Mouse (Mus musculus): ENCODE data around the gene Fbxo9. TPM values are rescaled to one million over a fixed set of nuclear protein-coding genes. Genes with fewer than 3 reads are reported as not detected.

Gene Fbxo9
- 73.0 TPM for polyA plus RNA-seq (2015; fragmentation: Illumina TruSeq; extraction: RNeasy Lipid Tissue Mini Kit (QIAGEN cat#74804); ENCODE audit: insufficient read depth, low replicate concordance)

DNA sequence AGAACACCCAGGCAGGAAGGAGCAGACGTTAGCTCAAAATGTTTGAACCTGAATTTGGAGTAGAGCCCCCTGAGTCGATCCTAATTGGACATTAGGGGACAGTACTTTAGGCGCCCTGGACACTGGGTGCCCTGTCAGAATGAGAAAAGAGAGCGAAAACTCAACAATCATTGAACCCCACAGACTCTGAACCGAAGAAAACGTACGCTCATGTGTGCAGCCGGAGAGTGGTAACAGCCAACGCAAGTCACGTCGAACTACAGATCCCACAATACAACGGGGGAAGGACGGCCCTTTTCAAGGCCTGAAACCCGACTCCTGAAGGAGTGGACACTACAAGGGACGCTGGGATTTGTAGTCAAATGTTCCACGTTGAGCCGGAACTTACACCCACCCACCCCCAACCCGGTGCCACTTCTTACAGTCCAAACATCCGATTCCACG is at the start of gene Fbxo9, which contains the start of gene Ick:
Fbxo9 (minus strand) TSS at position 270 of the 444 bp plus-strand sequence.
Ick (plus strand) TSS at position 397 of the 444 bp plus-strand sequence.

DNA sequence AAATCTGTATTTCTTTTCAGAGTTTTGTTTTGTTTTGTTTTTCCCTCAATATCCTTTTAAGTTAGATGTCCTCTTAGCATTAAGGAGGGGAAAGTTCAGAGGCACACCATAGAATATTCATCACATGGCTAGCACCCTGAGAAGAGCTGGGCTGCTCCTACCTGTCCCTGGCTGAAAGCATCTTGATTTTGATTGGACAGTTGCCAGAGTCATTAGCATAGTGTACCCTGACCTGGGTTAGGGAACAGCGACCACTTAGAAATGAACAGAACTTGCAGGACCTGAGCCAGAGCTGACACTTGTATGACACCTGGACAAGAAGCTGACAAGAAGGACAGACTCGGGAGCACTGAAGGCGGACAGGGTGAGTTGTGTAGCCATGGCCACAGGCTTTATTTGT is 57.2 kb downstream of the Fbxo9 start, which contains the start of gene Gcm1:
Gcm1 (plus strand) TSS at position 248 of the 400 bp plus-strand sequence.

Other genes with a start within 250 kb of the Fbxo9 start
- gene Elovl5, start 191.7 kb downstream of the Fbxo9 start, polyA plus RNA-seq (2015; fragmentation: Illumina TruSeq; extraction: RNeasy Lipid Tissue Mini Kit (QIAGEN cat#74804); ENCODE audit: insufficient read depth, low replicate concordance): 103 TPM
- not detected for gene Gcm1, start 57.1 kb downstream of the Fbxo9 start, polyA plus RNA-seq (2015; fragmentation: Illumina TruSeq; extraction: RNeasy Lipid Tissue Mini Kit (QIAGEN cat#74804); ENCODE audit: insufficient read depth, low replicate concordance)
- gene Ick, start 127 bp upstream of the Fbxo9 start, polyA plus RNA-seq (2015; fragmentation: Illumina TruSeq; extraction: RNeasy Lipid Tissue Mini Kit (QIAGEN cat#74804); ENCODE audit: insufficient read depth, low replicate concordance): 9.6 TPM
- 12.8 TPM for gene Gsta4, start 73.7 kb upstream of the Fbxo9 start, polyA plus RNA-seq (2015; fragmentation: Illumina TruSeq; extraction: RNeasy Lipid Tissue Mini Kit (QIAGEN cat#74804); ENCODE audit: insufficient read depth, low replicate concordance)
- not detected for gene Gsta1, start 121.6 kb upstream of the Fbxo9 start, polyA plus RNA-seq (2015; fragmentation: Illumina TruSeq; extraction: RNeasy Lipid Tissue Mini Kit (QIAGEN cat#74804); ENCODE audit: insufficient read depth, low replicate concordance)
- gene Gm3776, start 148.1 kb upstream of the Fbxo9 start, polyA plus RNA-seq (2015; fragmentation: Illumina TruSeq; extraction: RNeasy Lipid Tissue Mini Kit (QIAGEN cat#74804); ENCODE audit: insufficient read depth, low replicate concordance): not detected
- gene Gm10639, start 180.9 kb upstream of the Fbxo9 start, polyA plus RNA-seq (2015; fragmentation: Illumina TruSeq; extraction: RNeasy Lipid Tissue Mini Kit (QIAGEN cat#74804); ENCODE audit: insufficient read depth, low replicate concordance): not detected
- gene Omt2a, start 205.7 kb upstream of the Fbxo9 start, polyA plus RNA-seq (2015; fragmentation: Illumina TruSeq; extraction: RNeasy Lipid Tissue Mini Kit (QIAGEN cat#74804); ENCODE audit: insufficient read depth, low replicate concordance): not detected
- gene Omt2b, start 218.5 kb upstream of the Fbxo9 start, polyA plus RNA-seq (2015; fragmentation: Illumina TruSeq; extraction: RNeasy Lipid Tissue Mini Kit (QIAGEN cat#74804); ENCODE audit: insufficient read depth, low replicate concordance): not detected
- gene Gsta2, start 246.7 kb upstream of the Fbxo9 start, polyA plus RNA-seq (2015; fragmentation: Illumina TruSeq; extraction: RNeasy Lipid Tissue Mini Kit (QIAGEN cat#74804); ENCODE audit: insufficient read depth, low replicate concordance): not detected